Mouse (Mus musculus): ENCODE results near the gene Gmfb.

DNA sequence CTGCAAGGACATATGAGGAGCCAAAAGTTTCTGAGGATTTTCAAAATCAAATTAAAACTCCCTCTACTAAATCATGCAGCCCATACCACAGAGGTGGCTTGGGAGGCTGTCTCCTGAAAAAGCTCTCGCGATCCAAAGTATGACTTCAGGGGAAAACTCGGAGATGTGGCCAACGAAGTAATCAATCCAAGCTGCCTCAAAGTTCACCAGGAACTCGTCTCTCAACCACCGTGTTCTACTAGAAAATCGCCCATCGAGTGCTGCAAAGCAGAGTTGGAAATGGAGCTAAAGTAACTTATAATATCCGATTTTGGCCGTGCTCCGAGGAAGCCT, 34.6 kb downstream of the Gmfb start:
- TF ChIP-seq CTCF (IDR thresholded peaks at IDR 0.05; ENCODE audit: borderline replicate concordance, control insufficient read depth, extremely low read depth, insufficient read depth, low read length, poor library complexity) (no peak), POLR2A (IDR thresholded peaks at IDR 0.05; ENCODE audit: control insufficient read depth, extremely low read depth, insufficient read depth, low read length, poor library complexity) (no peak)
